Mouse (Mus musculus): ENCODE data around the gene Prkcb.

Prkcb gene

GRCm38 (mm10) chr7:122320843-122321544 lies 32.4 kb downstream of the Prkcb start:
- H3K27me3 ChIP-seq (ENCODE audit: control insufficient read depth, insufficient read depth, low read length, poor library complexity, severe bottlenecking) = no peaks in the 10 kb centered on the region
- peaks cover 2% of the 10 kb centered on the region; the same call in 1 of the 2 replicates for H3K36me3 ChIP-seq (ENCODE audit: control insufficient read depth, insufficient read depth, low read length, poor library complexity, severe bottlenecking)
- DNase-seq (ENCODE audit: low read depth, low spot score) = no peak

DNA sequence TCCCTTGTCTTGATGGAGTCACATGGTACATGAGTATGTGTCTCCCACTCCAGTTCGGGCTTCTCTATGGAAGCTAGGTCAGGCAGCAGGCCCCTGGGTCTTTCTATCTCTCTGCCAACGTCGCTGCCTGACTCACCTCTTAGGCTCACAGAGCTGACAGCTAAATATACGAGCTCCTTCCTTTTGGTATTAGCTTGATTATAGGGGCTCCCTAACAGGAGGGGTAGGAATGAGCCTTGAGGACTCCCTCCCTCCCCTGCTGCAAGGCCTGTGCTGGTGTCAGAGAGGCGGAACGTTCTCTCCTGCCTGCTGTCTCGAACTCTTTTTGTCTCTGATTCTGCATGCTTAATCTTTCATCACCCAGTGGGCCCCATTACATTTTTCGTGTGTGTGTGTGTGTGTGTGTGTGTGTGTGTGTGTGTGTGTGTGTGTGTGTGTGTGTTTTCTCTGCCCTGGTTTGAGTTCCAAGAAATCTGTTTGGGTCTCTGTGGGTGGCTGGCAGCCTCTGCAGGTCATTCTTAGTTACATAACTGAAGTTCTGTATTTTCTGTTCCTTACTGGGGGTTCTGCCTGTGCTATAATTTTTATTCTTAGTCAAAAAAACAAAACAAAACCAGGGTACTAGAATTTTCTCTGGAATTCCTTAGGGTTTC lies 33.6 kb downstream of the Prkcb start:
- no peak for DNase-seq (ENCODE audit: low read depth, low spot score)
- Histone ChIP-seq H3K36me3 (ENCODE audit: control insufficient read depth, insufficient read depth, low read length, poor library complexity, severe bottlenecking) (peaks cover 2% of the 10 kb centered on the region; the same call in 1 of the 2 replicates), H3K27me3 (ENCODE audit: control insufficient read depth, insufficient read depth, low read length, poor library complexity, severe bottlenecking) (no peaks in the 10 kb centered on the region)

- DNase-seq (ENCODE audit: low read depth, low spot score) = peak; percentile 40
- Histone ChIP-seq H3K36me3 (ENCODE audit: control insufficient read depth, insufficient read depth, low read length, poor library complexity, severe bottlenecking) (no peaks in the 10 kb centered on the region), H3K27me3 (ENCODE audit: control insufficient read depth, insufficient read depth, low read length, poor library complexity, severe bottlenecking) (no peaks in the 10 kb centered on the region)
These were observed 39.4 kb downstream of the Prkcb start for GRCm38 (mm10) chr7:122327942-122328341.

GRCm38 (mm10) chr7:122328466-122328865 lies 39.9 kb downstream of the Prkcb start:
- DNase-seq (ENCODE audit: low read depth, low spot score) = no peak
- H3K27me3 ChIP-seq (ENCODE audit: control insufficient read depth, insufficient read depth, low read length, poor library complexity, severe bottlenecking) = no peaks in the 10 kb centered on the region
- no peaks in the 10 kb centered on the region for H3K36me3 ChIP-seq (ENCODE audit: control insufficient read depth, insufficient read depth, low read length, poor library complexity, severe bottlenecking)

DNA sequence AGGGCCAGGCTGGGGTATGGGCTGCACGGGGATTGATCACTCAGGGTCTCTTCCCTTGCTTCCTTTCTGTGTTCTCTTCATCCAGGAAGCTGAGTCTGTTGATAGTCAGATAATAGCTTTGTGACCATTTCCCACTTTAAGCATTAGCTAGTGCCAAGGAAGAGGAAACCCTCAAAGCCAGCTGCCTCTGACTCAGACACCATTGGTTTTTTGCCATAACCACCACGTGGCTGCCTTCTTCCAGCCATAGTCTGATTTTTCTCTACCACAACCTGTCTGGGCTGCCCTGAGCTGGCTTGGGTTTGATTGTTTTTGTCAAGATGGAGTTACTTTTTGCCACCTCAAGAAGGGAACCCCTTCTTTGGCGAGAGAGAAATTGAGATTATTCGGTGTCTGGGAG lies 41.0 kb downstream of the Prkcb start:
- H3K36me3 ChIP-seq (ENCODE audit: control insufficient read depth, insufficient read depth, low read length, poor library complexity, severe bottlenecking) = no peaks in the 10 kb centered on the region
- DNase-seq (ENCODE audit: low read depth, low spot score) = no peak

GRCm38 (mm10) chr7:122333686-122334085 lies 45.1 kb downstream of the Prkcb start:
- H3K36me3 ChIP-seq (ENCODE audit: control insufficient read depth, insufficient read depth, low read length, poor library complexity, severe bottlenecking) = no peaks in the 10 kb centered on the region; the same call in 1 of the 2 replicates
- DNase-seq (ENCODE audit: low read depth, low spot score) = no peak
- H3K27me3 ChIP-seq (ENCODE audit: control insufficient read depth, insufficient read depth, low read length, poor library complexity, severe bottlenecking) = no peaks in the 10 kb centered on the region

More for the DNA sequence above, 41.0 kb downstream of the Prkcb start:
- H3K27me3 ChIP-seq (ENCODE audit: control insufficient read depth, insufficient read depth, low read length, poor library complexity, severe bottlenecking) = no peaks in the 10 kb centered on the region

DNA sequence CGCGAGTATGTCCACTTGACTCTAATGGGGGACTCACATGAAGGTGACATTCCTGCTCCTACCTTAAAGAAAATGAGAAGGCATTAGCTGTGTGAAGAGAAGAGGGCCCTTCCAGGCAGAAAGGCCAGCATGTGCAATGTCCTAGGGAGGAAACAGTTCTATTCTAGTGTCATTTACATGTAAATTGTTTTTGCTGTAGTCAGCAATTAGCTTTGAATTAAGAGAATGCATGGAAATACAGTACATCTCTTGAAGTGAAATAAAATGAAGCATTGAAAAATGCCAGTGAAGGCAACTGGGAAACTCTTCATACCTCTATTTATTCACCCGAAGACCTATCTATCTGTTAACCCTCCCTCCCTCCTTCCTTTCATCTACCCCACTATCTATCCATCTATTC lies 48.8 kb downstream of the Prkcb start:
- Histone ChIP-seq H3K36me3 (ENCODE audit: control insufficient read depth, insufficient read depth, low read length, poor library complexity, severe bottlenecking) (no peaks in the 10 kb centered on the region; the same call in 1 of the 2 replicates), H3K27me3 (ENCODE audit: control insufficient read depth, insufficient read depth, low read length, poor library complexity, severe bottlenecking) (no peaks in the 10 kb centered on the region)
- no peak for DNase-seq (ENCODE audit: low read depth, low spot score)

DNA sequence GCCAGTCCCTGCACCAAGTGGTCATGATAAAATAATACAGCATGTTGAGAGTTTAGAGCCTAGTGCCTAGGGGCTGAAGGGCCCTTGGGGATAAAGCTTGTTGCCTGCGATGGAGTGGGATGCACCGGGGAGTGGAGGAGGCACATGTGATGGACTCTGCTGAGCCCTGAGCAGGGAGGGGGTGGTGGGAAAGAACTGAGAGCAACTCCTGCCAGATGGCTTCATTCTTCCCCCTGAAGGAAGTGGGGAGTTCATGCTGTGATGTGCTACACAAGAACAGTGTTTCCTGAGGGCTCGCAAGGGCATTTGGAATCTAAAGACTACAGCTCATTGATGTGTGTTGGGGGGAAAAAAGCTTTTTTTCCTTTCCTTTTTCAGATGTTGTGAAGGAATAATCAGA lies 49.5 kb downstream of the Prkcb start:
- DNase-seq (ENCODE audit: low read depth, low spot score) = no peak
- H3K36me3 ChIP-seq (ENCODE audit: control insufficient read depth, insufficient read depth, low read length, poor library complexity, severe bottlenecking) = no peaks in the 10 kb centered on the region; the same call in 1 of the 2 replicates

DNA sequence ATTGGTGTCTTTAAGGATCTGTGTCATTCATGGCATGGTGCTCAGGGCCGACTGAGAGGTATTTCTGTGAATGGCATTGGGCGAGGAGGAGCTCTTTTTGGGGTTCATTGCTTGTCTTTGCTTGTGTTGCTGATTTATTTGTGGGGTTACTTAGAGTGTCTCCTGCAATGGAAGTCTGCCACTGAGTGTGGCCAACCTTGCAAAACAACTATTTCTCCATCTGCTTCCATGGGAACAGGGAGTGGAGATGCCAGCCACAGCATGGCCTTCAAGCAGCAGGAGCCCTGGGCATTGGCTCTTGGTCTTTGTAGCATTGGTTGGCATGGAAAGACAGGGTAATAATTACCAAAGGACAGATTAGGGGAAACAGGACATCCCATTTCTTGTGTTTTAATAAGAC lies 50.9 kb downstream of the Prkcb start:
- no peaks in the 10 kb centered on the region; the same call in 1 of the 2 replicates for H3K36me3 ChIP-seq (ENCODE audit: control insufficient read depth, insufficient read depth, low read length, poor library complexity, severe bottlenecking)
- H3K27me3 ChIP-seq (ENCODE audit: control insufficient read depth, insufficient read depth, low read length, poor library complexity, severe bottlenecking) = no peaks in the 10 kb centered on the region
- DNase-seq (ENCODE audit: low read depth, low spot score) = no peak

More for the DNA sequence above, 49.5 kb downstream of the Prkcb start:
- H3K27me3 ChIP-seq (ENCODE audit: control insufficient read depth, insufficient read depth, low read length, poor library complexity, severe bottlenecking) = no peaks in the 10 kb centered on the region

- Histone ChIP-seq H3K27me3 (ENCODE audit: control insufficient read depth, insufficient read depth, low read length, poor library complexity, severe bottlenecking) (no peaks in the 10 kb centered on the region), H3K36me3 (ENCODE audit: control insufficient read depth, insufficient read depth, low read length, poor library complexity, severe bottlenecking) (no peaks in the 10 kb centered on the region)
- DNase-seq (ENCODE audit: low read depth, low spot score) = no peak
These were observed 53.3 kb downstream of the Prkcb start for GRCm38 (mm10) chr7:122341813-122342212.

- DNase-seq (ENCODE audit: low read depth, low spot score) = no peak
- H3K36me3 ChIP-seq (ENCODE audit: control insufficient read depth, insufficient read depth, low read length, poor library complexity, severe bottlenecking) = no peaks in the 10 kb centered on the region
- no peaks in the 10 kb centered on the region for H3K27me3 ChIP-seq (ENCODE audit: control insufficient read depth, insufficient read depth, low read length, poor library complexity, severe bottlenecking)
These were observed 56.1 kb downstream of the Prkcb start for GRCm38 (mm10) chr7:122344656-122345055.

- no peak for DNase-seq (ENCODE audit: low read depth, low spot score)
- Histone ChIP-seq H3K27me3 (ENCODE audit: control insufficient read depth, insufficient read depth, low read length, poor library complexity, severe bottlenecking) (no peaks in the 10 kb centered on the region), H3K36me3 (ENCODE audit: control insufficient read depth, insufficient read depth, low read length, poor library complexity, severe bottlenecking) (no peaks in the 10 kb centered on the region)
These were observed 58.0 kb downstream of the Prkcb start for GRCm38 (mm10) chr7:122346251-122347242.

- Histone ChIP-seq H3K36me3 (ENCODE audit: control insufficient read depth, insufficient read depth, low read length, poor library complexity, severe bottlenecking) (no peaks in the 10 kb centered on the region), H3K27me3 (ENCODE audit: control insufficient read depth, insufficient read depth, low read length, poor library complexity, severe bottlenecking) (no peaks in the 10 kb centered on the region)
- DNase-seq (ENCODE audit: low read depth, low spot score) = peak; percentile 69
These were observed 58.9 kb downstream of the Prkcb start for GRCm38 (mm10) chr7:122347433-122347832.

- Histone ChIP-seq H3K36me3 (ENCODE audit: control insufficient read depth, insufficient read depth, low read length, poor library complexity, severe bottlenecking) (no peaks in the 10 kb centered on the region), H3K27me3 (ENCODE audit: control insufficient read depth, insufficient read depth, low read length, poor library complexity, severe bottlenecking) (no peaks in the 10 kb centered on the region)
- no peak for DNase-seq (ENCODE audit: low read depth, low spot score)
These were observed 61.4 kb downstream of the Prkcb start for GRCm38 (mm10) chr7:122349961-122350360.

Measured in splenic B cell, adult 2 months (primary cell).